Comparison of ENCODE assay signal across 7 mouse cellular contexts in genomic region chr13:46798156-46798555, GRCm38 (mm10).
DNase-seq lines count a peak whose midpoint lies in the region; ATAC-seq and TF ChIP-seq lines count a peak whose summit lies in the region.

No protein-coding gene starts in this region.

- H3K4me3 ChIP-seq in midbrain, embryonic 10.5 days, result no peak overlapping the region
- H3K4me3 ChIP-seq in midbrain, embryonic 13.5 days (replicated peaks), result no peak overlapping the region
- no peak overlapping the region for H3K4me3 ChIP-seq in limb, embryonic 14.5 days (replicated peaks; ENCODE audit: low read length)

- WGBS in midbrain, embryonic 10.5 days, result 37% methylated on average over 4 of the region's 4 CpGs
- WGBS in midbrain, embryonic 13.5 days, result 45% methylated on average over 4 of the region's 4 CpGs
- 37% methylated on average over 4 of the region's 4 CpGs for WGBS in limb, embryonic 14.5 days

- no peak overlapping the region for H3K27ac ChIP-seq in midbrain, embryonic 10.5 days (replicated peaks)
- H3K27ac ChIP-seq in midbrain, embryonic 13.5 days, result no peak overlapping the region
- H3K27ac ChIP-seq in limb, embryonic 14.5 days (replicated peaks; ENCODE audit: low read depth, low read length), result no peak overlapping the region

- no peak overlapping the region for H3K4me2 ChIP-seq in midbrain, embryonic 13.5 days (replicated peaks)
- no peak overlapping the region for H3K4me2 ChIP-seq in limb, embryonic 14.5 days (replicated peaks; ENCODE audit: low read depth, low read length, severe bottlenecking)

- no peaks in the 10 kb centered on the region for H3K9me3 ChIP-seq in midbrain, embryonic 10.5 days (replicated peaks)
- H3K9me3 ChIP-seq in midbrain, embryonic 13.5 days, result no peaks in the 10 kb centered on the region
- no peaks in the 10 kb centered on the region for H3K9me3 ChIP-seq in limb, embryonic 14.5 days (ENCODE audit: control insufficient read depth, low read length)

- TF ChIP-seq POLR2A in limb, embryonic 14.5 days (IDR thresholded peaks at IDR 0.05; ENCODE audit: borderline replicate concordance, extremely low read depth, insufficient read depth, insufficient read length), result no peak

- H3K9ac ChIP-seq in midbrain, embryonic 13.5 days (replicated peaks), result no peak overlapping the region
- H3K9ac ChIP-seq in limb, embryonic 14.5 days (ENCODE audit: low read depth, low read length, severe bottlenecking), result no peak overlapping the region

- ATAC-seq in midbrain, embryonic 13.5 days, result no peak
- ATAC-seq in limb, embryonic 14.5 days (ENCODE audit: low FRiP score, low read depth), result no peak

- no peaks in the 10 kb centered on the region for H3K27me3 ChIP-seq in midbrain, embryonic 10.5 days (ENCODE audit: low read depth, poor library complexity, severe bottlenecking)
- no peaks in the 10 kb centered on the region for H3K27me3 ChIP-seq in midbrain, embryonic 13.5 days
- no peaks in the 10 kb centered on the region for H3K27me3 ChIP-seq in limb, embryonic 14.5 days (ENCODE audit: control insufficient read depth, insufficient read depth, low read length)

- H3K4me1 ChIP-seq in midbrain, embryonic 10.5 days, result no peaks in the 10 kb centered on the region
- H3K4me1 ChIP-seq in midbrain, embryonic 13.5 days (replicated peaks), result no peaks in the 10 kb centered on the region
- no peaks in the 10 kb centered on the region for H3K4me1 ChIP-seq in limb, embryonic 14.5 days (ENCODE audit: control insufficient read depth, insufficient read depth, low read length)

- DNase-seq in midbrain, embryonic 10.5 days (ENCODE audit: low spot score), result peak; percentile 43
- DNase-seq in Muller cell, postnatal 12 days (ENCODE audit: inconsistent ontology term), result peak; percentile 30
- peak; percentile 40 for DNase-seq in c-Kit-positive CD71-negative TER-119-negative erythroid progenitor cells, embryonic 14.5 days (ENCODE audit: low read depth)
- DNase-seq in frontal cortex, postnatal 36 days (ENCODE audit: low spot score in 2 of 2), result peak; percentile 21 to 41
- DNase-seq in limb, embryonic 14.5 days (ENCODE audit: low spot score), result peak; percentile 35
- DNase-seq in right cerebral cortex, postnatal 4 days, result peak; percentile 29

- H3K36me3 ChIP-seq in midbrain, embryonic 10.5 days, result peaks cover 87% of the 10 kb centered on the region
- peaks cover 55% of the 10 kb centered on the region for H3K36me3 ChIP-seq in midbrain, embryonic 13.5 days
- H3K36me3 ChIP-seq in limb, embryonic 14.5 days (ENCODE audit: control insufficient read depth, insufficient read depth, low read length), result peaks cover 65% of the 10 kb centered on the region
